Mouse (Mus musculus): ENCODE results near the gene Ltf. TPM values are rescaled to one million over a fixed set of nuclear protein-coding genes. Genes with fewer than 3 reads are reported as not detected.
A peak's percentile ranks its signal among the peaks of the same experiment; 100 is the strongest.

Gene Ltf
- polyA plus RNA-seq, 1 experiment: 20.3 TPM

- 49% methylated on average over 9 of the region's 9 CpGs for WGBS
- no peak overlapping the region for H3K4me3 ChIP-seq (replicated peaks; ENCODE audit: extremely low read depth, low read depth, low read length)
- no peak for DNase-seq
- TF ChIP-seq POLR2A (IDR thresholded peaks at IDR 0.05; ENCODE audit: borderline replicate concordance, extremely low read depth, low read depth, low read length): no peak
- no peak for TF ChIP-seq CTCF (IDR thresholded peaks at IDR 0.05; ENCODE audit: insufficient read depth, low read length)
- H3K4me1 ChIP-seq (ENCODE audit: control insufficient read depth, insufficient read depth, low read length): peaks cover 6% of the 10 kb centered on the region; the same call in 1 of the 2 replicates
These were observed 7.5 kb upstream of the Ltf start for GRCm38 (mm10) chr9:111011550-111011949.

- 50% methylated on average over 3 of the region's 3 CpGs for WGBS
These were observed 7.0 kb upstream of the Ltf start for GRCm38 (mm10) chr9:111012041-111012440.

GRCm38 (mm10) chr9:111015658-111016057 is 3.4 kb upstream of the Ltf start:
- H3K4me1 ChIP-seq (ENCODE audit: control insufficient read depth, insufficient read depth, low read length): peaks cover 15% of the 10 kb centered on the region; the same call in 1 of the 2 replicates
- DNase-seq: no peak
- no peak for TF ChIP-seq POLR2A (IDR thresholded peaks at IDR 0.05; ENCODE audit: borderline replicate concordance, extremely low read depth, low read depth, low read length)
- TF ChIP-seq CTCF (IDR thresholded peaks at IDR 0.05; ENCODE audit: insufficient read depth, low read length): no peak
- 92% methylated on average over 4 of the region's 4 CpGs for WGBS
- H3K4me3 ChIP-seq (replicated peaks; ENCODE audit: extremely low read depth, low read depth, low read length): no peak overlapping the region

More at GRCm38 (mm10) chr9:111012041-111012440, 7.0 kb upstream of the Ltf start:
- no peak for DNase-seq
- TF ChIP-seq CTCF (IDR thresholded peaks at IDR 0.05; ENCODE audit: insufficient read depth, low read length) (no peak), POLR2A (IDR thresholded peaks at IDR 0.05; ENCODE audit: borderline replicate concordance, extremely low read depth, low read depth, low read length) (no peak)
- no peak overlapping the region for H3K4me3 ChIP-seq (replicated peaks; ENCODE audit: extremely low read depth, low read depth, low read length)
- peaks cover 6% of the 10 kb centered on the region; the same call in 1 of the 2 replicates for H3K4me1 ChIP-seq (ENCODE audit: control insufficient read depth, insufficient read depth, low read length)

GRCm38 (mm10) chr9:111026791-111027190 is 7.7 kb downstream of the Ltf start:
- Histone ChIP-seq H3K4me1 (ENCODE audit: control insufficient read depth, insufficient read depth, low read length) (no peaks in the 10 kb centered on the region), H3K4me3 (replicated peaks; ENCODE audit: extremely low read depth, low read depth, low read length) (no peak overlapping the region)
- WGBS: 87% methylated on average over 10 of the region's 10 CpGs
- DNase-seq: no peak
- TF ChIP-seq POLR2A (IDR thresholded peaks at IDR 0.05; ENCODE audit: borderline replicate concordance, extremely low read depth, low read depth, low read length): no peak
- TF ChIP-seq CTCF (IDR thresholded peaks at IDR 0.05; ENCODE audit: insufficient read depth, low read length): no peak

- no peak for DNase-seq
- TF ChIP-seq POLR2A (IDR thresholded peaks at IDR 0.05; ENCODE audit: borderline replicate concordance, extremely low read depth, low read depth, low read length): no peak
- no peak for TF ChIP-seq CTCF (IDR thresholded peaks at IDR 0.05; ENCODE audit: insufficient read depth, low read length)
- Histone ChIP-seq H3K4me3 (replicated peaks; ENCODE audit: extremely low read depth, low read depth, low read length) (no peak overlapping the region), H3K4me1 (ENCODE audit: control insufficient read depth, insufficient read depth, low read length) (no peaks in the 10 kb centered on the region)
- WGBS: 85% methylated on average over 4 of the region's 4 CpGs
These were observed 14.6 kb downstream of the Ltf start for GRCm38 (mm10) chr9:111033717-111034116.

GRCm38 (mm10) chr9:111039966-111040365 is 20.9 kb downstream of the Ltf start:
- DNase-seq: no peak
- no peak for TF ChIP-seq CTCF (IDR thresholded peaks at IDR 0.05; ENCODE audit: insufficient read depth, low read length)
- no peak for TF ChIP-seq POLR2A (IDR thresholded peaks at IDR 0.05; ENCODE audit: borderline replicate concordance, extremely low read depth, low read depth, low read length)
- H3K4me3 ChIP-seq (replicated peaks; ENCODE audit: extremely low read depth, low read depth, low read length): no peak overlapping the region
- H3K4me1 ChIP-seq (ENCODE audit: control insufficient read depth, insufficient read depth, low read length): peaks cover 5% of the 10 kb centered on the region
- WGBS: 47% methylated on average over 4 of the region's 4 CpGs

- peak; percentile 37 for DNase-seq
- H3K4me1 ChIP-seq (ENCODE audit: control insufficient read depth, insufficient read depth, low read length): peaks cover 8% of the 10 kb centered on the region
- no peak overlapping the region for H3K4me3 ChIP-seq (replicated peaks; ENCODE audit: extremely low read depth, low read depth, low read length)
- 47% methylated on average over 5 of the region's 5 CpGs for WGBS
- TF ChIP-seq CTCF (IDR thresholded peaks at IDR 0.05; ENCODE audit: insufficient read depth, low read length) (no peak), POLR2A (IDR thresholded peaks at IDR 0.05; ENCODE audit: borderline replicate concordance, extremely low read depth, low read depth, low read length) (no peak)
These were observed 23.2 kb downstream of the Ltf start for GRCm38 (mm10) chr9:111042266-111042665.

GRCm38 (mm10) chr9:111046222-111046621 is 27.2 kb downstream of the Ltf start:
- no peak overlapping the region for H3K4me3 ChIP-seq (replicated peaks; ENCODE audit: extremely low read depth, low read depth, low read length)
- H3K4me1 ChIP-seq (ENCODE audit: control insufficient read depth, insufficient read depth, low read length): peaks cover 13% of the 10 kb centered on the region
- TF ChIP-seq CTCF (IDR thresholded peaks at IDR 0.05; ENCODE audit: insufficient read depth, low read length): no peak
- TF ChIP-seq POLR2A (IDR thresholded peaks at IDR 0.05; ENCODE audit: borderline replicate concordance, extremely low read depth, low read depth, low read length): no peak
- WGBS: 32% methylated on average over 3 of the region's 3 CpGs
- DNase-seq: no peak

GRCm38 (mm10) chr9:111047266-111047665 is 28.2 kb downstream of the Ltf start:
- no peak for DNase-seq
- H3K4me1 ChIP-seq (ENCODE audit: control insufficient read depth, insufficient read depth, low read length): peaks cover 12% of the 10 kb centered on the region
- WGBS: 63% methylated on average over 5 of the region's 5 CpGs
- TF ChIP-seq CTCF (IDR thresholded peaks at IDR 0.05; ENCODE audit: insufficient read depth, low read length): peak; percentile 24; the same call in 1 of the 2 replicates
- no peak for TF ChIP-seq POLR2A (IDR thresholded peaks at IDR 0.05; ENCODE audit: borderline replicate concordance, extremely low read depth, low read depth, low read length)
- H3K4me3 ChIP-seq (replicated peaks; ENCODE audit: extremely low read depth, low read depth, low read length): no peak overlapping the region

- peaks cover 9% of the 10 kb centered on the region for H3K4me1 ChIP-seq (ENCODE audit: control insufficient read depth, insufficient read depth, low read length)
- H3K4me3 ChIP-seq (replicated peaks; ENCODE audit: extremely low read depth, low read depth, low read length): no peak overlapping the region
- 53% methylated on average over 3 of the region's 3 CpGs for WGBS
- DNase-seq: no peak
- TF ChIP-seq CTCF (IDR thresholded peaks at IDR 0.05; ENCODE audit: insufficient read depth, low read length) (no peak), POLR2A (IDR thresholded peaks at IDR 0.05; ENCODE audit: borderline replicate concordance, extremely low read depth, low read depth, low read length) (peak; percentile 42; the same call in 1 of the 2 replicates)
These were observed 29.4 kb downstream of the Ltf start for GRCm38 (mm10) chr9:111048452-111048851.

Measured in lung, adult 2 months (tissue).